Mouse (Mus musculus) megakaryocyte progenitor cell, adult 5-6 weeks (primary cell): ENCODE measurements around the gene Pdzrn4. TPM values are rescaled to one million over a fixed set of nuclear protein-coding genes. Genes with fewer than 3 reads are reported as not detected.
A peak's percentile ranks its signal among the peaks of the same experiment; 100 is the strongest.

ENCODE experiments used
- ATAC-seq: replicated peaks from 2 replicates; pipeline ENCODE4 v1.8.0; 2016; ENCODE audit warnings: mild to moderate bottlenecking, moderate TSS enrichment, inconsistent platforms; ENCODE audit not compliant: poor library complexity
- total RNA-seq, 2 experiments: library from RNA; stranded (forward) in 1 of 2; stranded (reverse) in 1 of 2; fragments of 157-497, 149-512 nt in 1 of 2; fragments of 200-1000 nt in 1 of 2; gene quantifications; 2 replicates each; pipeline versions ENCODE4 v1.2.3 to v1.2.4; 2015 to 2017

Gene Pdzrn4
- total RNA-seq, 2 experiments from 2014 or later: not detected

GRCm38 (mm10) chr15:92495465-92496174, 98.9 kb downstream of the Pdzrn4 start:
- ATAC-seq: no peak

- ATAC-seq: no peak
Observed at GRCm38 (mm10) chr15:92500276-92500838, 103.7 kb downstream of the Pdzrn4 start.

- no peak for ATAC-seq
Observed at GRCm38 (mm10) chr15:92502797-92503196, 106.1 kb downstream of the Pdzrn4 start.

GRCm38 (mm10) chr15:92509372-92509771, 112.7 kb downstream of the Pdzrn4 start:
- ATAC-seq: no peak

- no peak for ATAC-seq
Observed at GRCm38 (mm10) chr15:92515651-92516050, 119.0 kb downstream of the Pdzrn4 start.

- no peak for ATAC-seq
Observed at GRCm38 (mm10) chr15:92520677-92521225, 124.1 kb downstream of the Pdzrn4 start.

- no peak for ATAC-seq
Observed at GRCm38 (mm10) chr15:92521686-92522085, 125.0 kb downstream of the Pdzrn4 start.

GRCm38 (mm10) chr15:92524917-92525316, 128.2 kb downstream of the Pdzrn4 start:
- ATAC-seq: no peak

GRCm38 (mm10) chr15:92525416-92525815, 128.7 kb downstream of the Pdzrn4 start:
- ATAC-seq: no peak

- ATAC-seq: peak; percentile 57
Observed at GRCm38 (mm10) chr15:92526731-92527130, 130.1 kb downstream of the Pdzrn4 start.

- ATAC-seq: no peak
Observed at GRCm38 (mm10) chr15:92543252-92543651, 146.6 kb downstream of the Pdzrn4 start.

GRCm38 (mm10) chr15:92547294-92547911, 150.7 kb downstream of the Pdzrn4 start:
- ATAC-seq: no peak

- ATAC-seq: no peak
Observed at GRCm38 (mm10) chr15:92555012-92555574, 158.4 kb downstream of the Pdzrn4 start.

- ATAC-seq: no peak
Observed at GRCm38 (mm10) chr15:92555716-92556115, 159.0 kb downstream of the Pdzrn4 start.

GRCm38 (mm10) chr15:92558592-92558991, 161.9 kb downstream of the Pdzrn4 start:
- no peak for ATAC-seq

- no peak for ATAC-seq
Observed at GRCm38 (mm10) chr15:92562149-92562548, 165.5 kb downstream of the Pdzrn4 start.

GRCm38 (mm10) chr15:92563576-92563975, 166.9 kb downstream of the Pdzrn4 start:
- ATAC-seq: no peak

GRCm38 (mm10) chr15:92570526-92571243, 174.0 kb downstream of the Pdzrn4 start:
- ATAC-seq: no peak

- ATAC-seq: no peak
Observed at GRCm38 (mm10) chr15:92571244-92571539, 174.5 kb downstream of the Pdzrn4 start.

GRCm38 (mm10) chr15:92577476-92577875, 180.8 kb downstream of the Pdzrn4 start:
- no peak for ATAC-seq

- no peak for ATAC-seq
Observed at GRCm38 (mm10) chr15:92580217-92580616, 183.5 kb downstream of the Pdzrn4 start.
